Mouse (Mus musculus) c-Kit-positive CD71-positive TER-119-positive erythroid progenitor cells, embryonic 14.5 days (primary cell): ENCODE data around the gene Tmem88.

Experiments
- DNase-seq: peaks from one replicate; pipeline ENCODE4 v3.0.0-alpha.2; 2013; ENCODE audit warnings: low spot score

Gene Tmem88

GRCm38 (mm10) chr11:69357690-69358089, 40.3 kb downstream of the Tmem88 start:
- no peak for DNase-seq

- DNase-seq, result no peak
Observed at GRCm38 (mm10) chr11:69356544-69356943, 41.5 kb downstream of the Tmem88 start.
